Mouse (Mus musculus): ENCODE measurements around the gene Hk2.

Gene Hk2

GRCm38 (mm10) chr6:82770286-82770685 is 4.0 kb downstream of the Hk2 start:
- no peak for DNase-seq (ENCODE audit: low spot score)

- no peak for DNase-seq (ENCODE audit: low spot score)
Observed at GRCm38 (mm10) chr6:82769704-82770103, 4.5 kb downstream of the Hk2 start.

GRCm38 (mm10) chr6:82767734-82768586 is 6.3 kb downstream of the Hk2 start:
- no peak for DNase-seq (ENCODE audit: low spot score)

GRCm38 (mm10) chr6:82766636-82767035 is 7.6 kb downstream of the Hk2 start:
- DNase-seq (ENCODE audit: low spot score): no peak

- DNase-seq (ENCODE audit: low spot score): no peak
Observed at GRCm38 (mm10) chr6:82765261-82765660, 9.0 kb downstream of the Hk2 start.

GRCm38 (mm10) chr6:82763871-82764503 is 10.3 kb downstream of the Hk2 start:
- DNase-seq (ENCODE audit: low spot score): no peak

- no peak for DNase-seq (ENCODE audit: low spot score)
Observed at GRCm38 (mm10) chr6:82762728-82763127, 11.5 kb downstream of the Hk2 start.

- DNase-seq (ENCODE audit: low spot score): no peak
Observed at GRCm38 (mm10) chr6:82760749-82761357, 13.4 kb downstream of the Hk2 start.

GRCm38 (mm10) chr6:82759241-82759640 is 15.0 kb downstream of the Hk2 start:
- no peak for DNase-seq (ENCODE audit: low spot score)

GRCm38 (mm10) chr6:82756799-82757210 is 17.4 kb downstream of the Hk2 start:
- DNase-seq (ENCODE audit: low spot score): no peak

- DNase-seq (ENCODE audit: low spot score): no peak
Observed at GRCm38 (mm10) chr6:82756216-82756615, 18.0 kb downstream of the Hk2 start.

- DNase-seq (ENCODE audit: low spot score): no peak
Observed at GRCm38 (mm10) chr6:82755338-82755737, 18.9 kb downstream of the Hk2 start.

GRCm38 (mm10) chr6:82754769-82755168 is 19.5 kb downstream of the Hk2 start:
- DNase-seq (ENCODE audit: low spot score): no peak

GRCm38 (mm10) chr6:82753638-82754361 is 20.5 kb downstream of the Hk2 start:
- no peak for DNase-seq (ENCODE audit: low spot score)

GRCm38 (mm10) chr6:82753061-82753460 is 21.2 kb downstream of the Hk2 start:
- DNase-seq (ENCODE audit: low spot score): no peak

GRCm38 (mm10) chr6:82751791-82752190 is 22.5 kb downstream of the Hk2 start:
- DNase-seq (ENCODE audit: low spot score): no peak

- DNase-seq (ENCODE audit: low spot score): no peak
Observed at GRCm38 (mm10) chr6:82751031-82751430, 23.2 kb downstream of the Hk2 start.

GRCm38 (mm10) chr6:82750063-82750462 is 24.2 kb downstream of the Hk2 start:
- DNase-seq (ENCODE audit: low spot score): no peak

GRCm38 (mm10) chr6:82748106-82748672 is 26.1 kb downstream of the Hk2 start:
- DNase-seq (ENCODE audit: low spot score): no peak

- DNase-seq (ENCODE audit: low spot score): no peak
Observed at GRCm38 (mm10) chr6:82747085-82747484, 27.2 kb downstream of the Hk2 start.

GRCm38 (mm10) chr6:82744553-82744952 is 29.7 kb downstream of the Hk2 start:
- DNase-seq (ENCODE audit: low spot score): peak; percentile 4

- DNase-seq (ENCODE audit: low spot score): no peak
Observed at GRCm38 (mm10) chr6:82741518-82741880, 32.8 kb downstream of the Hk2 start.
